Mouse (Mus musculus) embryonic facial prominence, embryonic 10.5 days (tissue): Measurements from ENCODE around the gene Galnt6. TPM values are rescaled to one million over a fixed set of nuclear protein-coding genes. Genes with fewer than 3 reads are reported as not detected.
"Not testable (repeated sequence)": the region's sequence is repeated elsewhere in the genome, so short reads cannot be mapped to it uniquely, and the experiment has no call there.

Source experiments
- DNase-seq: peaks from one replicate; pipeline ENCODE4 v3.0.0-alpha.2; 2017; ENCODE audit warnings: low spot score
- H3K27ac ChIP-seq: fragments of 300-500 bp; sonication (generic); replicated peaks from 2 replicates; pipeline ENCODE4 v1.5.1; 2016; ENCODE audit warnings: mild to moderate bottlenecking
- H3K27me3 ChIP-seq: fragments of 300-500 bp; sonication (generic); replicated peaks from 2 replicates; pipeline ENCODE4 v1.6.1; 2016; ENCODE audit warnings: low read depth, mild to moderate bottlenecking; ENCODE audit not compliant: poor library complexity, severe bottlenecking
- H3K36me3 ChIP-seq: fragments of 300-500 bp; sonication (generic); replicated peaks from 2 replicates; pipeline ENCODE4 v1.6.1; 2016; ENCODE audit warnings: mild to moderate bottlenecking, moderate library complexity
- H3K4me1 ChIP-seq: fragments of 300-500 bp; sonication (generic); 2 replicates; pipeline ENCODE4 v1.6.1; 2016
- H3K4me3 ChIP-seq: fragments of 300-500 bp; sonication (generic); 2 replicates; pipeline ENCODE4 v1.5.1; 2016; ENCODE audit warnings: mild to moderate bottlenecking, moderate library complexity
- H3K9me3 ChIP-seq: fragments of 300-500 bp; sonication (generic); 2 replicates; pipeline ENCODE4 v1.6.1; 2016; ENCODE audit warnings: mild to moderate bottlenecking
- WGBS: fragments of 180-500 bp; shearing (Covaris S2); methylation state at CpG from one replicate; pipeline ENCODE4 v1.1.7; 2016; 5-methylcytosine and 5-hydroxymethylcytosine counted together
- polyA plus RNA-seq: library from polyadenylated mRNA; unstranded; fragments of >200 nt; fragmentation: Nextera tagmentation; extraction: Ambion mirVana; gene quantifications from 2 replicates; pipeline ENCODE4 v1.2.1, GENCODE M21; 2016

The Galnt6 gene
- 0.05 and 0.16 TPM in 2 replicates for polyA plus RNA-seq

DNA sequence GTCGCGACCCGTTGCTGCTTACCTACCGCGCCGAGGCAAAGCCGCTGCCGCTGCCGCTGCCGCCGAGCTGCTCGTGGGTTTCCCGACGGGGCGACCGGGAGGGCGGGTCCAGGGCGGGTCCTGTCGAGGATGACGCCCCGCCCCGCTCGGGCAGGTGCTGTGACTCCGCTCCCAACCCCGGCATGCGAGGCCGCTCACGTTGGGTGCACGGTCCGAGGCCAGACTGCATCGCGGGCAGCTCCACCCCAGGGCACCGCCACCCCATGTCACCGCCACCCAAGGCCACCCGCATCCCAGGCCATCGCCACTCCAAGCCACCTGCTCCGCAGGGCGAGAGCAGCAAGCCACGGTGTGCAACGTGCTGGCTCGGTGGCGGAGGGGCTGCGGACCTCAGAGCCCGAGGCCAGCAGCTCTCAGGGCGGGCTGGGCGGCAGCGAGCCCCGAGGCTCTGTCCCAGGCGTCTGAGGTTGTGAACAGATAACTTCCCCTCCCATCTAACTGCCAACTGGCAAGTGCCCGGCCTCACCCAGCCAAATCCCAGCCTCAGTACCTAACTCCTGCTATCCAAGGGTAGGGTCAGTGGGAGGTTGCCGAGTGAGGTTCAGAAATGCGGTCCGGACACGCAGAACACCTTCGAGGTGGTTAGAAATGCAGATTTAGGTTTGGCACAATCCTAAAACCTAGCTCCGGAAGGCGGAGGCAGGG is at the start of gene Galnt6:
TSS of gene Galnt6 (minus strand) at position 96 of the 705 bp plus-strand sequence.
- peak within 1 kb of the TSS; percentile 57 for H3K4me3 ChIP-seq
- no peaks in the 10 kb centered on the region for H3K9me3 ChIP-seq
- peak; percentile 63 for DNase-seq
- H3K27ac ChIP-seq = peak within 1 kb of the TSS; percentile 19; the same call in 1 of the 2 replicates
- H3K36me3 ChIP-seq = no peaks in the 10 kb centered on the region
- 4% methylated on average over 57 of the region's 57 CpGs for WGBS
- H3K4me1 ChIP-seq = peaks cover 17% of the 10 kb centered on the region
- H3K27me3 ChIP-seq = peaks cover 70% of the 10 kb centered on the region

DNA sequence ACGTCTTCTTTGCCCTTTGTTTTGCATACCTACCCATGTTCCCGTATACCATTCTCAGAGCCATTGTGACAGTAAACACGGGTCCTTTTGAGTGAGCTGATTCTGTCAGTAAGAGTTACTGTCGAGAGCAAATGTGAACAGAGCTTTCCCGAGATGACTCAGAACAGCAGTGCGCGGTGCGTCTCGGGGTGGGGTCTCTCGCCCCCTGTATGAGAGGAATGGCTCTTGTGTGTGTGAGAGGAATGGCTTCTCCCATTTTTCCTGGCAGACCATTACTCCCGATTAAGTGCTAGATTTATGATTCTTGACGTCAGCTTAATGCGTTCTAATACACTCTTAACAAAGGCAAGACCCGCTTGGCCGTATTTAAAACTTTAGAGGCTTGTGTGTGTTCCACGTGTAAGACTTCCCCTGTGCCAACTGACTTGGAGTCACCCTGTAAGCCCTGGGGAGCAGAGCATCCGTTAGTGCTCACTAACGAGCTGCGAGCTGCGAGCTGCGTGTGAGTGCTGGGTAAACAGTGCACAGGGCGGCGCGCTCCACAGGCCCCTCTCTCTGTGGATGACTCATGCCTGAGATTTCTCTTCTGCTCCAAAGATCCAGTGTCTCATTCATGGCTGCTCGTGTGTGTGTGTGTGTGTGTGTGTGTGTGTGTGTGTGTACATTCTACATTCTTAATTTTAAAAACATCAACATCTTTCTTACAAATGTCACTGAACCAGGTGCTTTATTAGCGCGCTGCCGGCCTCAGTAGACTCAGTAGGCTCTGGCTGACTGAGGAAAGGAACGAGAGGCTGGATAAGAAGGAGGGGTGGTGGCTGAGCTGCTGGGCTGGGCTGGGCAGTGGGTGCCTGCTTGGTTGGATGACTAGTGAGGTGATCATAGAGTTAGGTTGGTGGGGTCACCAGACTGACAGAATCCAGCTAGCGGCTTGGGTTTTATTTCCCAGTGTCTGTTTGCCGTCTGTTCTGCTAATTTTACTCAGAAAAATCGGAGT is 48.1 kb upstream of the Galnt6 start:
- 75% methylated on average over 32 of the region's 32 CpGs for WGBS
- no peak overlapping the region for H3K27ac ChIP-seq
- peaks cover 41% of the 10 kb centered on the region for H3K4me1 ChIP-seq
- no peaks in the 10 kb centered on the region for H3K27me3 ChIP-seq
- no peaks in the 10 kb centered on the region for H3K9me3 ChIP-seq
- H3K4me3 ChIP-seq = no peak overlapping the region
- 0 out of 2 replicates have a peak, but pooled peaks cover 2% of the 10 kb centered on the region for H3K36me3 ChIP-seq
- no peak for DNase-seq

DNA sequence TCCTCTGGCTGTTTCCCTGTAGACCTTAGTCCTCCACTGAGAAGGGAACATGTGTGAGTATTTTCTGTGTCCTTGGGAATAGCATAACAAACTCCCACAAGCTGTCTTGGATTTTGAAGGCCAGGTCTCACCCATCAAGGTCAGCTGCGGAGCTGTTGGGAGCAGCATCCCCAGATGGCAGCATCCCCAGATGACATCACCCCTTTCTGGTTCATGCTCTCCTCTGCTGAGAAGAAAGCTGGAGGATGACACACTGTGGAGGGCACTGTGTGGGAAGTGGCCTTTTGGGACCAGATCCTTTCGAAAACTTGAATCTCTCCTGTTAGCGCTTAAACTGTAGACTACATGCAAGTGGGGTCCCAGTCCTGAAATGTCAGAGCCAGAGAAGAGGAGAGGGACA is 47.2 kb upstream of the Galnt6 start:
- Histone ChIP-seq H3K36me3 (0 out of 2 replicates have a peak, but pooled peaks cover 2% of the 10 kb centered on the region), H3K9me3 (no peaks in the 10 kb centered on the region), H3K4me3 (no peak overlapping the region), H3K4me1 (peaks cover 41% of the 10 kb centered on the region), H3K27ac (no peak overlapping the region), H3K27me3 (no peaks in the 10 kb centered on the region)
- WGBS = 95% methylated on average over 3 of the region's 3 CpGs
- no peak for DNase-seq

DNA sequence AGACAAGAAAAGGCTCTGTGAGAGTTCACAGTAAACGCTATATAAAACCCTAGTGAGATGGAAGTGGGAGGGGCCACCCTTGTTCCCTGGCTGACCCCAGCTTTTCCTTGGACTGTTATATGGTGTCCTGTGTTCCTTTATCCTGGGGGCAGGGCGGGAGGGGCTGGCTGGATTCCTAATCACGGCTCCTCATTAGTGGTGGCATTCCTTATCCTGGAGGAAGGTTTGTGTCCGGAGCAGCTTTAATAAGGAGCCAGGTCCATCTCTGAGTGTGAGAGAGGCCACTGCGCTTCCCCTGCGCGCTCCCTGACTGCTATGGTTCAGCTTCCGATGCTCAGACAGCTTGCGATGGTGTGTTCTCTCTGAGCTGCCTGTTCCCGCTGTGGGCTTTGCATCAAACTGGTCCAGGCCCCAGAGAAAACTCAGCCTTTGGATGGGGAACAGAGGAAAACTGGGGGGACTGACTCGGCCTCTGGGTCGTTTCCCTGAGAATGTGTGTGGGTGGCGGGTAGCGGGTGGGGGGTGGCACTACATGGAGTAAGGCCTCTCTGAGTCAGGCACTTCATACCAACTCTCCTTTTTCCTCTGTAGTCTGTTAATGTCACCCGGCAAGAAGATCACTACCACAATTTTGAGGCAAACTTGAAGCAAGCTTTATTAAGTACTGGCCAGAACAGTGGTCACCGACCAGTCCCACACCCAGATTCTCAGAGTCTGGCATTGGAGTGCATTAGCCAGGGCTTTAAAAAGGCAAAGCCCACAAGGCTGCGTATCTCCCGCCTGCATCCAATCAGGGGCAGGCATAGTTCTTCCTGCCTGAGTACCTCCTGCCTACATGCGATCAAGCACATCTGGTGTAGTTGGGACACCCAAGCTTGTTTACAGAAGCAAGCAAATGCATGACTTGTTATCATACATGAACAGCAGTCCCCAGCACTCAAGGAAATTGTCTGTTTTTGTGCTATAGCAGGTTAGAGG is 46.3 kb upstream of the Galnt6 start:
- Histone ChIP-seq H3K27ac (peak overlapping the region; percentile 36; the same call in 1 of the 2 replicates), H3K27me3 (no peaks in the 10 kb centered on the region), H3K36me3 (peaks cover 7% of the 10 kb centered on the region; the same call in 1 of the 2 replicates), H3K4me3 (no peak overlapping the region), H3K9me3 (no peaks in the 10 kb centered on the region), H3K4me1 (peaks cover 40% of the 10 kb centered on the region)
- peak; percentile 26 for DNase-seq
- WGBS = 40% methylated on average over 19 of the region's 19 CpGs

DNA sequence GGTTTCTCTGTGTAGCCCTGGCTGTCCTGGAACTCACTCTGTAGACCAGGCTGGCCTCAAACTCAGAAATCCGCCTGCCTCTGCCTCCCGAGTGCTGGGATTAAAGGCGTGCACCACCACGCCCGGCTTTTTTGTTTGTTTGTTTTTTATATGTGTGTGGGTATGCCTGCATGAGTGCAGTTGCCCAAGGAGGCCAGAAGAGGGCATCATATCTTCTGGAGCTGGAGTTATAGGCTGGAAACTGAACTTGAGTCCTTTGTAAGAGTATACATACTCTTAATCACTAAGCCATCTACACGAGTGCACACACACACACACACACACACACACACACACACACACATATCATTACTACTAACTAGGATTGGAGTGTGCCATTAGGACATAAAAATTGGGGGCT is 44.7 kb upstream of the Galnt6 start:
- 93% methylated on average over 6 of the region's 6 CpGs for WGBS
- H3K9me3 ChIP-seq, H3K27ac ChIP-seq, H3K27me3 ChIP-seq, H3K4me3 ChIP-seq, DNase-seq: not testable (repeated sequence)
- H3K36me3 ChIP-seq = peaks cover 12% of the 10 kb centered on the region; the same call in 1 of the 2 replicates
- peaks cover 28% of the 10 kb centered on the region for H3K4me1 ChIP-seq

DNA sequence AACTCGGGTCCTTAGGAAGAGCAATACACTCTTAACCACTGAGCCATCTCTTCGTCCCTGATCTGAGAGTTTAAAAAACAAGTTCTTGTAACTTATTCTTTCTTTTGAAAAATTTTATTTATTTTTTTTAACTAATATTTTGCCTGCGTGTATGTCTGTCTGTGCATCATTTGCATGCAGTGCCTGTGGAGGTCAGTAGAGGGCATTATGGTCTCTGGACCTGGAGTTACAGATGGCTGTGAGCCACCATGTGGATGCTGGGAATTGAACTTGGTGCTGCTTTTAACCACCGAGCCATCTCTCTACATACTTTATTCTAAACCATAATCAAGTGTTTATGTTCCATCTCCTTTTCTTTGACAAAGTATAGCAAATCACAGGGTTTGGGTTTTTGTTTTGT is 43.5 kb upstream of the Galnt6 start:
- WGBS = 86% methylated on average over 4 of the region's 4 CpGs
- H3K27me3 ChIP-seq = no peaks in the 10 kb centered on the region
- no peak overlapping the region for H3K27ac ChIP-seq
- peaks cover 20% of the 10 kb centered on the region for H3K36me3 ChIP-seq
- DNase-seq = no peak
- H3K4me3 ChIP-seq = no peak overlapping the region
- peaks cover 28% of the 10 kb centered on the region for H3K4me1 ChIP-seq
- H3K9me3 ChIP-seq = no peaks in the 10 kb centered on the region

DNA sequence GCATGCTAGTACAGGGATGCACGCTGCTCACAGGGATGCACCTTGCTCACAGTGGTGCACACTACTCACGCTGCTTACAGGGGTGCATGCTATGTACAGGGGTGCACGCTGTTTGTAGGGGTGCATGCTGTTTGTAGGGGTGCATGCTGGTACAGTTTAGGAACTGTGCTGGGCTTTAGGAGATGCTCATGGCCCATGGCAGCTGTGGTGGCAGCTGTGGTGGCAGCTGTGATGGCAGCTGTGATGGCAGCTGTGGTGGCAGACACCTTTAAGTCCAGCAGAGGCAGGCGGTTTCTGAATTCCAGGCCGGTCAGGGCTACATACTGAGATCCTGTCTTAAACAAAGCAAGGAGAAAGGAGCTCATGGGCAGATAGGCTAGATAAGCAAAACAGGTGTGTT is 41.2 kb upstream of the Galnt6 start:
- 95% methylated on average over 5 of the region's 5 CpGs for WGBS
- peaks cover 16% of the 10 kb centered on the region for H3K4me1 ChIP-seq
- DNase-seq = no peak
- H3K36me3 ChIP-seq = peaks cover 20% of the 10 kb centered on the region
- H3K9me3 ChIP-seq = no peaks in the 10 kb centered on the region
- H3K27me3 ChIP-seq = no peaks in the 10 kb centered on the region
- no peak overlapping the region for H3K27ac ChIP-seq
- no peak overlapping the region for H3K4me3 ChIP-seq

DNA sequence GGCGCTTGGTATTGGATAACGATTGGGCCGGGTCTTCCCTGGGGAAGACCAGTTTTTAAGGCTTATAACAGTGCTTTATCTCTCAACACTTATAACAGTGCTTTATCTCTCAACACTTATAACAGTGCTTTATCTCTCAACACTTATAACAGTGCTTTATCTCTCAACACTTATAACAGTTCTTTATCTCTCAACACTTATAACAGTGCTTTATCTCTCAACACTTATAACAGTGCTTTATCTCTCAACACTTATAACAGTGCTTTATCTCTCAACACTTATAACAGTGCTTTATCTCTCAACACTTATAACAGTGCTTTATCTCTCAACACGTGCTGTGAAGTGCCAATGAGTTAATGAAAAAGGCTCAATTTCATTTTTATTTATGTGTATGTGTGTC is 39.8 kb upstream of the Galnt6 start:
- H3K9me3 ChIP-seq, H3K4me1 ChIP-seq, H3K4me3 ChIP-seq, DNase-seq, H3K27me3 ChIP-seq, H3K27ac ChIP-seq: not testable (repeated sequence)
- WGBS = 87% methylated on average over 4 of the region's 4 CpGs
- H3K36me3 ChIP-seq = peaks cover 20% of the 10 kb centered on the region

DNA sequence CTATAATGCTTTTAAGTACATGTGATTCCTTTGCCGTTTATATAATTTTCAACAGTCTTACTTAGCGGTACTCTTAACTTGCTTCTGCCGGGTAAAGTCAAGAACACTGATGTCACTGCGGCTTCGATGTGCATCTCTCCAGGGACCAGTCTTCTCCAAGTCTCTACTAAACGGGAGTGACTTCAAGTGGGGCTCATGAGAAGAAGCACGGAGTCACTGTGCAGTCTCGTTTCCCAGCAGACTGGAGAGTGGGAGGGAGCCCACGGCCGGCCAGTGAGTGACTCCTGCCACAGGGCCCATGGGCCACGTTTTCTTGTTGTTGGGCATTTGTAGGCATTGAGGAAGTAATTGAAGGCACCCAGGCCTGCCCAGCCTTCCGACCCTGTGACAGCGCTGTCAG is 38.7 kb upstream of the Galnt6 start:
- peaks cover 10% of the 10 kb centered on the region for H3K4me1 ChIP-seq
- H3K36me3 ChIP-seq = peaks cover 18% of the 10 kb centered on the region
- no peaks in the 10 kb centered on the region for H3K9me3 ChIP-seq
- peaks cover 7% of the 10 kb centered on the region for H3K27me3 ChIP-seq
- no peak overlapping the region for H3K4me3 ChIP-seq
- DNase-seq = no peak
- WGBS = 89% methylated on average over 13 of the region's 13 CpGs
- no peak overlapping the region for H3K27ac ChIP-seq

DNA sequence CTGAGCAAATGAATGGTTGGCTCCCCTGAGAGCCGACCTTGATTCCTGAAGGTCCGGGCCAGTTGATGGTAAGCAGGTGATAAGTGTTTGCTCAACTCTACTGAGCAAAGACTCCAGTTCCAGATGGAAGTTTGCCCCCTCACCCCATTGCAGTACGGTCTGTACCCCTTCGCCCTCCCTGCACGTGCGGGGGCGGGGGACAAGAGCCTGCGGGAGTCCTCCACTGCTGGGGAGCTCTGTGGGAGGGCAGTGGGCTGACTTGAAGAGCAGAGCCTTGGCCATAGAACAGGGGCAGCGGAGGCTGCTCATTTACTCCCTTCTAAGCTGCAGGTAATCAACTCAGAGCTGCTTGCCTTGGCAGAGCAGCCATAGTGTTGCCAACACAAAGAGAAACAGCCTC is 37.6 kb upstream of the Galnt6 start:
- H3K36me3 ChIP-seq = peaks cover 18% of the 10 kb centered on the region
- H3K4me1 ChIP-seq = peaks cover 20% of the 10 kb centered on the region
- no peak overlapping the region for H3K4me3 ChIP-seq
- H3K27ac ChIP-seq = no peak overlapping the region
- WGBS = 76% methylated on average over 9 of the region's 9 CpGs
- no peaks in the 10 kb centered on the region for H3K9me3 ChIP-seq
- no peak for DNase-seq
- peaks cover 11% of the 10 kb centered on the region for H3K27me3 ChIP-seq

DNA sequence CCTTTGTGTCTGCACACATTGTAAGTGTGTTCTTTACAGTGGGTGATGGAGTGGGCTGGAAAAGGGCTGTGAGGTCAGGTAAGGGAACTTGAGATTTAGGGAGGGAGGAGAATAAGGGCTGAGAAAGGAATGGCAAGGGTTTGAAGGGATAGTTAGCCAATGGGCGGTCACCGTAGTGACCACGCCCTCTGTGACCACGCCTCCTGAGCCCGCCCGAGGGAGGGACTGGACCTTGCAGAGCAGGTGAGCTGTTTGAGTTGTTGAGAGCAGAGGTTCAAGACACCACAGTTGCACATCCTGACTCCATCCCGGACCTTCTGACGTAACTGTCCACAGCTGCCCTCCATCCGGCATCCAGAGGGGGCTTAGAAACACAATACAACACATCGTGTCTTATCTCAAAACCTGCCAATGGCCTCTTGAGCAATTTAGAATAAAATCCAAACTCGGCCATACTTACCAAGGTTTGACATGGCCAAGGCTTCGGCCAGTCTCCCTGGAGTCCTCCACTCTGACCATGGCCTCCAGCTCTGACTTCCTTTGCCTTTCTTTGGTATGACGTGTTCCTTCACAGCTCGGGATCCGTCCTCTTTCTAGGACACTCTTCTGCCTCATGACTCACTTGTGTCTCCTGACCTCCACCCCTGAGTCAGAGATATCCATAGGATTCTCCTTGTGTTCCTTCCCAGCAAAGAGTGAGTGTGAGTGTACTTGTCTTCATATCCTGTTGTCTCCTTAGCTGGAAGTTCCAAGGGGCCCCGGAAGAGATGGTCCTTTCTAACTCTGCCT is 35.2 kb upstream of the Galnt6 start:
- Histone ChIP-seq H3K4me1 (peaks cover 34% of the 10 kb centered on the region), H3K4me3 (no peak overlapping the region), H3K27me3 (peaks cover 11% of the 10 kb centered on the region), H3K27ac (no peak overlapping the region), H3K9me3 (no peaks in the 10 kb centered on the region), H3K36me3 (peaks cover 8% of the 10 kb centered on the region)
- no peak for DNase-seq
- 83% methylated on average over 16 of the region's 16 CpGs for WGBS
